Mouse (Mus musculus): ENCODE data around the gene Ankrd60. TPM values are rescaled to one million over a fixed set of nuclear protein-coding genes. Genes with fewer than 3 reads are reported as not detected.

The Ankrd60 gene
- polyA plus RNA-seq, 1 experiment from 2014 or later: not detected

GRCm38 (mm10) chr2:173539781-173540180 is 38.4 kb downstream of the Ankrd60 start:
- Histone ChIP-seq H3K9ac (no peak overlapping the region), H3K4me3 (no peak overlapping the region), H3K36me3 (no peaks in the 10 kb centered on the region), H3K4me1 (no peaks in the 10 kb centered on the region; the same call in none of the 2 replicates), H3K9me3 (no peaks in the 10 kb centered on the region), H3K27me3 (replicated peaks) (no peaks in the 10 kb centered on the region), H3K4me2 (replicated peaks) (no peak overlapping the region), H3K27ac (no peak overlapping the region)
- ATAC-seq (ENCODE audit: low FRiP score, low read depth): no peak
- WGBS: 56% methylated on average over 15 of the region's 15 CpGs

GRCm38 (mm10) chr2:173535886-173536285 is 42.3 kb downstream of the Ankrd60 start:
- Histone ChIP-seq H3K27me3 (replicated peaks) (no peaks in the 10 kb centered on the region), H3K4me1 (no peaks in the 10 kb centered on the region; the same call in none of the 2 replicates), H3K9ac (no peak overlapping the region), H3K36me3 (no peaks in the 10 kb centered on the region), H3K27ac (no peak overlapping the region), H3K4me3 (no peak overlapping the region), H3K4me2 (replicated peaks) (no peak overlapping the region), H3K9me3 (no peaks in the 10 kb centered on the region)
- 87% methylated on average over 9 of the region's 9 CpGs for WGBS
- no peak for ATAC-seq (ENCODE audit: low FRiP score, low read depth)

GRCm38 (mm10) chr2:173535390-173535789 is 42.8 kb downstream of the Ankrd60 start:
- 86% methylated on average over 18 of the region's 18 CpGs for WGBS
- H3K4me2 ChIP-seq (replicated peaks): no peak overlapping the region
- H3K36me3 ChIP-seq: no peaks in the 10 kb centered on the region
- no peaks in the 10 kb centered on the region; the same call in none of the 2 replicates for H3K4me1 ChIP-seq
- no peak overlapping the region for H3K9ac ChIP-seq
- H3K9me3 ChIP-seq: no peaks in the 10 kb centered on the region
- no peaks in the 10 kb centered on the region for H3K27me3 ChIP-seq (replicated peaks)
- H3K27ac ChIP-seq: no peak overlapping the region
- ATAC-seq (ENCODE audit: low FRiP score, low read depth): no peak
- no peak overlapping the region for H3K4me3 ChIP-seq

GRCm38 (mm10) chr2:173534581-173534980 is 43.6 kb downstream of the Ankrd60 start:
- WGBS: 78% methylated on average over 7 of the region's 7 CpGs
- no peak overlapping the region for H3K4me3 ChIP-seq
- no peaks in the 10 kb centered on the region for H3K27me3 ChIP-seq (replicated peaks)
- no peak overlapping the region for H3K4me2 ChIP-seq (replicated peaks)
- no peak overlapping the region for H3K27ac ChIP-seq
- no peaks in the 10 kb centered on the region for H3K4me1 ChIP-seq
- H3K9ac ChIP-seq: no peak overlapping the region
- no peaks in the 10 kb centered on the region for H3K36me3 ChIP-seq
- H3K9me3 ChIP-seq: no peaks in the 10 kb centered on the region
- no peak for ATAC-seq (ENCODE audit: low FRiP score, low read depth)

- Histone ChIP-seq H3K9me3 (no peaks in the 10 kb centered on the region), H3K9ac (no peak overlapping the region), H3K36me3 (no peaks in the 10 kb centered on the region), H3K27me3 (replicated peaks) (0 out of 2 replicates have a peak, but pooled peaks cover 3% of the 10 kb centered on the region), H3K4me1 (no peaks in the 10 kb centered on the region), H3K4me2 (replicated peaks) (no peak overlapping the region), H3K27ac (no peak overlapping the region), H3K4me3 (no peak overlapping the region)
- ATAC-seq (ENCODE audit: low FRiP score, low read depth): no peak
- 60% methylated on average over 15 of the region's 15 CpGs for WGBS
Measured at GRCm38 (mm10) chr2:173532711-173533462, 45.3 kb downstream of the Ankrd60 start.

GRCm38 (mm10) chr2:173528493-173528892 is 49.7 kb downstream of the Ankrd60 start:
- H3K9ac ChIP-seq: no peak overlapping the region
- ATAC-seq (ENCODE audit: low FRiP score, low read depth): no peak
- H3K36me3 ChIP-seq: no peaks in the 10 kb centered on the region
- 91% methylated on average over 3 of the region's 3 CpGs for WGBS
- H3K4me3 ChIP-seq: no peak overlapping the region
- no peak overlapping the region for H3K27ac ChIP-seq
- no peaks in the 10 kb centered on the region for H3K4me1 ChIP-seq
- H3K4me2 ChIP-seq (replicated peaks): no peak overlapping the region
- no peaks in the 10 kb centered on the region for H3K9me3 ChIP-seq
- H3K27me3 ChIP-seq (replicated peaks): 0 out of 2 replicates have a peak, but pooled peaks cover 3% of the 10 kb centered on the region

GRCm38 (mm10) chr2:173522376-173522775 is 55.8 kb downstream of the Ankrd60 start, which contains the start of gene 1700021F07Rik:
TSS of gene 1700021F07Rik (plus strand) at chr2:173522586.
- Histone ChIP-seq H3K36me3 (no peaks in the 10 kb centered on the region), H3K9me3 (no peaks in the 10 kb centered on the region), H3K4me3 (no peak within 1 kb of the TSS), H3K4me1 (no peaks in the 10 kb centered on the region), H3K4me2 (replicated peaks) (no peak within 1 kb of the TSS), H3K9ac (no peak within 1 kb of the TSS), H3K27me3 (replicated peaks) (no peaks in the 10 kb centered on the region), H3K27ac (no peak within 1 kb of the TSS)
- no peak for ATAC-seq (ENCODE audit: low FRiP score, low read depth)
- WGBS: 90% methylated on average over 18 of the region's 18 CpGs

Other genes with a start within 250 kb of the Ankrd60 start
- not detected in 2 replicates for gene 1700021F07Rik, start 55.8 kb downstream of the Ankrd60 start, polyA plus RNA-seq (2016; fragmentation: Nextera tagmentation; extraction: Ambion mirVana)
- gene Rab22a, start 81.4 kb upstream of the Ankrd60 start, polyA plus RNA-seq (2016; fragmentation: Nextera tagmentation; extraction: Ambion mirVana): 51.2 and 54.7 TPM in 2 replicates
- not detected in 2 replicates for gene 1700010B08Rik, start 141.1 kb upstream of the Ankrd60 start, polyA plus RNA-seq (2016; fragmentation: Nextera tagmentation; extraction: Ambion mirVana)
- gene Vapb, start 159.1 kb upstream of the Ankrd60 start, polyA plus RNA-seq (2016; fragmentation: Nextera tagmentation; extraction: Ambion mirVana): 15.7 and 19.1 TPM in 2 replicates

All from neural tube, embryonic 12.5 days (tissue).